Mouse (Mus musculus): Measurements from ENCODE around the gene Lamtor2. TPM values are rescaled to one million over a fixed set of nuclear protein-coding genes. Genes with fewer than 3 reads are reported as not detected.

The Lamtor2 gene
- total RNA-seq, 2 experiments from 2014 or later = 99.5 to 115 TPM

GRCm38 (mm10) chr3:88509250-88509649 is 43.6 kb downstream of the Lamtor2 start:
- no peak for DNase-seq (ENCODE audit: extremely low spot score in 1 of 2, low spot score in 1 of 2)

DNA sequence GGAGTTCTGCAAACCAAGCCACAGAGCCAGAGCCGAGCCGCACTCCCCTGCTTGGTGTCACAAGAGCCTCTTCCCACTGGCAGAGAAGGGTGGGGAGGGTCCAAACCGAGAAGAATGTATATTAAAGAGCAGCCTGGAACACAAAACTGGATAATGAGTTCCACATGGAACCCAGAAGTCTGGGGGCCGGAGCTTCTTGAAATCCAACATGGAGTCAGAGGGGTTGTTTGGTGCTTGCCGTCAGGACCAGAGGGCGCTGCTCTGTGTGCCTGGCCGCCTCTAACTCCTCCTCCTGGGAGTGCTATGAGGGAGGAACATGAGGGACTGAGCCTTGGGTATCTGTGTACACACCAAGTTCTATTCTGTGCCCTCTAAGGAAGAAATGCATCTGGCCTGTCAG is 47.1 kb downstream of the Lamtor2 start:
- DNase-seq (ENCODE audit: extremely low spot score in 1 of 2, low spot score in 1 of 2) = no peak

DNA sequence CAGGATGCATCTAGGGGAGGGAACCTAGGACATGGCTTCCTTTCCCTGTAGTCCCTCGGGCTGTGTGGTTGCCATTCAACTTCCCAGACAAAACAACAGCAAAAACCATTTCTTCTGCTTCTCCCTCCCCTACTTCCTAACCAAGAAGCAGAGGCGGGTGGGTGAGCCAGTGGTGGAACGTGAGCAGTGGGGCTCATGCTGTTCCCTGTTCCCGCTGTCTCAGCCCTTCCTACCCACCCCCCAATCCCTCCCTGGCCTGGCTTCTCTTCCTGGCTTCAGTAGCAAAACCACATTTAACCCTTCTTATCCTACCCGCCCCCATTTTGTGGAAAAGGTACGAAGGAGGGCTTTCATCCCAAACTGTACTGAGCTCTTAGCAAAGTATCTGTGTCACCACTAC is 47.8 kb downstream of the Lamtor2 start:
- no peak for DNase-seq (ENCODE audit: extremely low spot score in 1 of 2, low spot score in 1 of 2)

- DNase-seq (ENCODE audit: extremely low spot score in 1 of 2, low spot score in 1 of 2) = no peak
These were observed 48.8 kb downstream of the Lamtor2 start for GRCm38 (mm10) chr3:88503881-88504746.

GRCm38 (mm10) chr3:88503505-88503863 is 49.4 kb downstream of the Lamtor2 start:
- DNase-seq (ENCODE audit: extremely low spot score in 1 of 2, low spot score in 1 of 2) = no peak

DNA sequence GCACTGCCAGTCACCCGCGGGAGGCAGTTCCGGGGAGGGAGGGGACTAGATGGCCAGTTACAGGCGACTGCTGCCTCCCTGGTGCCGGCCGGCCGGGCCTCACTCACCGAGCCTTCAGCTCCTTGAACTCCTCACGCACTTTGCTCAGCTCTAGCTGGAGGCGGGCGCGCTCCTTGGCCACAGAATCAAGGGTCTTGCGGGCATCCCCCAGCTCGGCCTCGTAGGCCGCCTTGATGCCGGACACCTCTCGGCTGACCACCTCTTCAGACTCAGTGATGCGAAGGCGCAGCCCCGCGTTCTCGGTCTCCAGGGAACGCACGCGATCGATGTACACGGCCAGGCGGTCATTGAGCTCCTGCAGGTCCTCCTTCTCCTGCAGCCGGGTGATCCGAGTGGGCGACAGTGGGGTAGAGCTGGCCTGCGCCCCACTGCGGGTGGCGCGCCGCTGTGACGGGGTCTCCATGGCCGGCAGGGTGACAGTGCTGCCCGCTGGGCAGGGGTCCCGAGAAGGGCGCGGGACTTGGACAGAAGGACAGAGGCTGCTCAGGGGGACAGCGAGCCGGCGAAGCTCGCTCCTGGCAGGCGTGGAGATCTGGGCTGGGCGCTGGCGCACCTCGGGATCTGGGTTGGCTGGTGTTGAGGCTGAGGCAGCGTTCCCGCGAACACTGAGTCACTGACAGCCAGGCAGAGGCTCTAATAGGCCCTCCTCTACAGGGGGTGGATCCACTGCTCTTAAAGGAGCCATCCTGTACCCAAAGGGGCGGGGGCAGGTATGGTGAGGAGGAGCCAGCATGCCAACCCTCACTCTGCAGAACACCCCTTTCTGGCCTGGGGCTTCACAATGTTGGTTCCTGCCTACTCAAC is 50.0 kb downstream of the Lamtor2 start:
- peak; percentile 82 to 85 for DNase-seq (ENCODE audit: extremely low spot score in 1 of 2, low spot score in 1 of 2)

DNA sequence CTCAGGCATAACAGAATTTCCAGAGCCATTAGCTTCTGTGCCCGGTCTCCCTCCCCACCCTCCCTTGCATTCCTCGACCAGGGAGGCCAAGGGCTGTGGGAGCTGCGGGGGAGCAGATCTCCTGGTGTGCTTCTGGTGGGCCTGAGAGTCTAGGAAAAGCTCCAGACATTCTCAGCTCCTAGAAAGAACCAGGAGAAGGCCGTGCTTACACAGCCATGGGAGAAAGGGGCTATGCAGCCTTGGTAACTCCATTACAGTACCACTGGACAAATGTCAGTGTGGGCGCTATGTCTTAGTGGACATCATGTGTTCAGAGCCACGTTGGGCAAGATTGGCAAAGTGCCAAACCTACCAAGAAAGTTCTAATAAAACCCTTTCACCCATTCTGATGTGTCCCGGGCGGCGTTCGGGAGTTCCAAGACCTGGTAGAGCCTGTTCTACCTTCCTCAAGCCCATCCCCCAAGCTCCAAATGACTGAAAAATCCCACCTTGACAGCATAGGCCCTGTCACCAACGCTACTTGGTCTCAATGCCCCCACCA is 50.8 kb downstream of the Lamtor2 start:
- no peak for DNase-seq (ENCODE audit: extremely low spot score in 1 of 2, low spot score in 1 of 2)

- DNase-seq (ENCODE audit: extremely low spot score in 1 of 2, low spot score in 1 of 2) = no peak
These were observed 51.4 kb downstream of the Lamtor2 start for GRCm38 (mm10) chr3:88501366-88502030.

DNA sequence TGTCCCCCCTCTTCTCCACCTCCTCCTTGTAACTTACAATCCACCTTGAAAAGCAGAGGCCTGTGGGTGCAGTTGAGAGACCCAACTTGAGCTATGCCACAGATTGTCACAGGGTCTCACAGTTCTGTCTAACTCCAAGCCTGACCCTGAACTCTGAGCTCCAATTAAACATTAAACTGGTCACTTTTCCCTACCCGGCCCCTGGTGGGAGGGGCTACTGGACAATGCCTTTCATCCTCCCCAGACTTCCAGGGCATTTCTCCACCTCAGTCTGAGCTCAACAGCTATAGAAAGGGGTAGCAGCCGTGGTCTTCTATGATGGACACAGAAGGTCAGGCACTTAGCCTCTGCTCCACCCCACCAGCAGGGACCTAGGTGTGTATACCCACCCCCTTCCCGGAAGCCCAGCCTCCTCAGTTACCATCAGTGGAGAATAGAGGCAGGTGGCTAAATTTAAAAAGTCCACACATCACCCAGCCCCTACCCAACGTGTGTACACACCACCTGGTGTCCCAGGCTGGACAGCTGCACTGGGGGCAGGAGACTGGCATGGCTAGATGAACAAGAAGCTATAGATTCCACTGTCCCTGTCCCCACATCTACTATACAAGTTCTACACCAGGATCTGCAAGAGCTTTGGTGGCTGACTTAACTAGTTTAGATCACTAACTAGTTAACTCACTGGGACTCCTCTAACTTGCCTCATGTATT is 52.1 kb downstream of the Lamtor2 start:
- no peak for DNase-seq (ENCODE audit: extremely low spot score in 1 of 2, low spot score in 1 of 2)

- DNase-seq (ENCODE audit: extremely low spot score in 1 of 2, low spot score in 1 of 2) = no peak
These were observed 52.8 kb downstream of the Lamtor2 start for GRCm38 (mm10) chr3:88500087-88500486.

Small RNAs within 50 kb of the gene (microRNA-seq; reads per million reads assigned to microRNA genes)
- 0 reads per million in 2 experiments for gene Mir1905

Other genes starting within 250 kb of the Lamtor2 start
- gene Glmp, start 228.1 kb downstream of the Lamtor2 start, total RNA-seq (2021) = 10 to 100 TPM; 77.5 to 97.5 TPM
- 1 to 10 TPM; 1.3 to 1.4 TPM for gene Tmem79, start 216.9 kb downstream of the Lamtor2 start, total RNA-seq (2021)
- gene Smg5, start 216.8 kb downstream of the Lamtor2 start, total RNA-seq (2021) = 10 to 100 TPM; 63.7 to 71.6 TPM
- gene Paqr6, start 188.5 kb downstream of the Lamtor2 start, total RNA-seq (2021) = 10 to 100 TPM; 10.9 to 12.7 TPM
- under 1 TPM; 0.30 to 0.40 TPM for gene Bglap3, start 180.3 kb downstream of the Lamtor2 start, total RNA-seq (2021)
- not detected for gene Bglap2, start 174.4 kb downstream of the Lamtor2 start, total RNA-seq (2021)
- gene Bglap, start 168.6 kb downstream of the Lamtor2 start, total RNA-seq (2021) = 1 to 10 TPM in 1 of 2 experiments, not detected in 1; 1.3 TPM
- 1 to 10 TPM; 4.5 to 5.6 TPM for gene Pmf1, start 142.7 kb downstream of the Lamtor2 start, total RNA-seq (2021)
- gene Slc25a44, start 127.9 kb downstream of the Lamtor2 start, total RNA-seq (2021) = 10 to 100 TPM; 74.3 to 75.8 TPM
- 10 to 100 TPM; 33.3 to 42.8 TPM for gene Sema4a, start 91.9 kb downstream of the Lamtor2 start, total RNA-seq (2021)
- gene Lmna, start 43.1 kb downstream of the Lamtor2 start, total RNA-seq (2021) = 10 to 100 TPM; 35.6 to 38.8 TPM
- gene Mex3a, start 20.7 kb downstream of the Lamtor2 start, total RNA-seq (2021) = 1 to 10 TPM; 4.3 to 4.6 TPM
- gene Rab25, start 4.8 kb downstream of the Lamtor2 start, total RNA-seq (2021) = not detected
- 100 to 1,000 TPM; 113 to 114 TPM for gene Ubqln4, start 684 bp upstream of the Lamtor2 start, total RNA-seq (2021)
- 100 to 1,000 TPM in 1 of 2 experiments, 10 to 100 TPM in 1; 93.9 to 108 TPM for gene Ssr2, start 22.8 kb upstream of the Lamtor2 start, total RNA-seq (2021)
- 100 to 1,000 TPM; 232 to 289 TPM for gene Arhgef2, start 52.9 kb upstream of the Lamtor2 start, total RNA-seq (2021)
- gene Rxfp4, start 100.1 kb upstream of the Lamtor2 start, total RNA-seq (2021) = not detected
- 10 to 100 TPM; 46.3 to 53.9 TPM for gene Khdc4, start 132.7 kb upstream of the Lamtor2 start, total RNA-seq (2021)
- 10 to 100 TPM; 45.3 to 46.9 TPM for gene Rit1, start 163.8 kb upstream of the Lamtor2 start, total RNA-seq (2021)
- gene Syt11, start 222.1 kb upstream of the Lamtor2 start, total RNA-seq (2021) = 100 to 1,000 TPM; 502 to 559 TPM